Mouse (Mus musculus): ENCODE measurements around the gene Mab21l2. TPM values are rescaled to one million over a fixed set of nuclear protein-coding genes. Genes with fewer than 3 reads are reported as not detected.
A peak's percentile ranks its signal among the peaks of the same experiment; 100 is the strongest.

Gene Mab21l2
- polyA plus RNA-seq (2015; fragmentation: Nextera tagmentation; extraction: Ambion mirVana), result 89.1 and 122 TPM in 2 replicates

DNA sequence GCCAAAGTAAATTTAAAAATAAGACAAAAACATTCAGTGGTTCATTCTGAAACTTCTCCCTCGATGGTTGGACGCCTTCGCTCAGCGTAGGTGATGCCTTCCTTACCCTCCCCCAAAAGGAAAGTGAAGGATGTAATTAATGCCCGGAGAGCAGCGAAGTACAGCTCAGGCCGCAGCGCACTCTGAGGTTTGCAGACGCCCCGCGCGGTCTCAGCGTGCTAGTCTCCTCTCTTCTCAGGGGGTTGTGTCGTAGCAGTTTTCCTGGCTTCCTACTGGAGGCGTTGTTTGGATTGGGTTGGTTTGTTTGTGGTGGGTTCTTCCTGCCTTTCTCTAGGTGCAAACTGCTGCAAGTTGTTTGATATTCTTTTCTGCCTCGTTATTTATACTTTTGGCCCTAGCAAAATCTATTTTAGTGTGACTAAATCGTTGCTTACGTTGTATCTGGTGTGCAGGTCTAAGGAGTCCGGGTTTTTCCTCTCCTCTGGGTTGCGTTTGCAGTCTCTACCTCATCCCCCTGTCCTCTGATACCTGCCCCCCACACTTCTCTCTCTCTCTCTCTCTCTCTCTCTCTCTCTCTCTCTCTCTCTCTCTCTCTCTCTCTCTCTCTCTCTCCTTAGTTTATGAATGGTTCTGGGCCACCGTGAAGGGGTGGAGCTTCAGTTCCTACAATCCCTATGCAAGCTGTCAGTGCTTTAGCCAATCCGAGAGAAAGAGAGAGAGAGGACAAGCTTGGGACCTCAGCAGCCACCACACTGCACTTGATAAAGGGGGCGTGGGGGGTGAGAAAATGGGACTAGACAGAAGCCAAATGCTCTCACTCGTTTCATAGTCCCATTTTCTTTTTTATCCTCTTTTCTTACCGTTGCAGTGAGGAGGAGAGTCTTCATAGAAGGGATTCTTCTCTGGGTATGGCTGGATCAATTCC is at the start of gene Mab21l2:
Gene Mab21l2 (minus strand): TSS at position 539 of the 925 bp plus-strand sequence.
- peak; percentile 91 for ATAC-seq
- Histone ChIP-seq H3K27ac (peak within 1 kb of the TSS; percentile 96), H3K4me3 (replicated peaks) (peak within 1 kb of the TSS; percentile 75), H3K4me2 (replicated peaks) (peak within 1 kb of the TSS; percentile 74), H3K9ac (replicated peaks) (peak within 1 kb of the TSS; percentile 96), H3K4me1 (replicated peaks) (peaks cover 40% of the 10 kb centered on the region), H3K9me3 (no peaks in the 10 kb centered on the region), H3K36me3 (no peaks in the 10 kb centered on the region), H3K27me3 (peaks cover 34% of the 10 kb centered on the region)
- WGBS, result under 1% methylated on average over 25 of the region's 25 CpGs

DNA sequence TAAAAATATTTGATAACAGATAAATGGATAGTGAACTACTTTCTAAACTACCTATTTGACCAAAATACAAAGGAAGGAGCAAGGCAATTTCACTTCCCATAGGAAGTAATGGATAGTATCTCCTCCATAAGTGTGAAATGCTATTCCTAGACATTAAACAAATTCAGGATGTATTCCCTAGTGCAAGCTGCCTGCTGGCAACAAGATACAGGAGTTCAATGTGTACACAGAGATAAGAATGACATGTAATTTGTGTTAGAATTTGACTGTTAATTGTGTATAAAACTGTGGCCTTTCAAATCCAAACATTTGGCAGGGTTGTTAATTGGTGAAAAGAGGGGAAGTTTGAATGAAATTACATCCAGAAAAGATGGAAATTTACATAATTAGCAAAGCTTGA is 26.9 kb upstream of the Mab21l2 start:
- Histone ChIP-seq H3K9ac (replicated peaks) (no peak overlapping the region), H3K4me2 (replicated peaks) (no peak overlapping the region), H3K27me3 (peaks cover 22% of the 10 kb centered on the region), H3K9me3 (no peaks in the 10 kb centered on the region), H3K4me1 (replicated peaks) (0 out of 2 replicates have a peak, but pooled peaks cover 2% of the 10 kb centered on the region), H3K36me3 (no peaks in the 10 kb centered on the region), H3K4me3 (replicated peaks) (no peak overlapping the region), H3K27ac (no peak overlapping the region)
- no peak for ATAC-seq

DNA sequence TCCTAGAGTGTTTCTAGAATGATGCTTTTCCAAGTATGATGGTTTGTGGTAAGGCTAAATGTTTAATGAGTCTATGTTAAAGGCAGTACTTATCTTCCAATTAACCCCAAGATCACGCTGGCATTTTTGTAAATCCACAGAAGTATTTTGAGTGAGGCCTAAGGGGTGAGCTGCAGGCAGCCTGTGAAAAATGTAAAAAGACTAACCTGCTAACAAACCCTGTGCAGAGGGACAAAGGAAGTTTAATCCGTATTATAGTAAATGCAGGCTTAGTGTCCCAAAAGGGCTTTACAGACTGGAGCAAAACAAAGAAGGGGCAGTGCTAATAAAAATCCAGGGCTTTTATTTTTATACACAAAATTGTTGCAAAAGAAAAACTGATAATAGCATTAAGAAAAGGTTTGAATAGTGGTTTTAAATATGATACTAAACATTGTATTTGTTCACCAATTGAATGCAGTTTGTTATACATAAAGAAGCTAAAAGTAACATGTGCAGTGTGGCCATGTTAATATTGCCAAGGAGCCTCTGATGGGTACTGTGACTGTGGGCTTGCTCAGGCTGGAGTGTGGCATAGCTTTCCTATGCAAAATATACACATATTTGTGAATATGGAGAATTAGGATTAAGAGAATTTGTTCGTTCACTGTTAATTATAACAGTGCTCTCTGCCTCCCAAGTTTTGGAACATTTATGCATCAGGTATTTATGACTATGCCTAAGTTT is 24.3 kb upstream of the Mab21l2 start:
- 0 out of 2 replicates have a peak, but pooled peaks cover 2% of the 10 kb centered on the region for H3K4me1 ChIP-seq (replicated peaks)
- H3K4me3 ChIP-seq (replicated peaks), result no peak overlapping the region
- ATAC-seq, result peak; percentile 73
- H3K9me3 ChIP-seq, result no peaks in the 10 kb centered on the region
- H3K27ac ChIP-seq, result no peak overlapping the region
- no peak overlapping the region for H3K9ac ChIP-seq (replicated peaks)
- no peak overlapping the region for H3K4me2 ChIP-seq (replicated peaks)
- H3K36me3 ChIP-seq, result no peaks in the 10 kb centered on the region
- H3K27me3 ChIP-seq, result peaks cover 28% of the 10 kb centered on the region
- 11% methylated on average over 3 of the region's 3 CpGs for WGBS

DNA sequence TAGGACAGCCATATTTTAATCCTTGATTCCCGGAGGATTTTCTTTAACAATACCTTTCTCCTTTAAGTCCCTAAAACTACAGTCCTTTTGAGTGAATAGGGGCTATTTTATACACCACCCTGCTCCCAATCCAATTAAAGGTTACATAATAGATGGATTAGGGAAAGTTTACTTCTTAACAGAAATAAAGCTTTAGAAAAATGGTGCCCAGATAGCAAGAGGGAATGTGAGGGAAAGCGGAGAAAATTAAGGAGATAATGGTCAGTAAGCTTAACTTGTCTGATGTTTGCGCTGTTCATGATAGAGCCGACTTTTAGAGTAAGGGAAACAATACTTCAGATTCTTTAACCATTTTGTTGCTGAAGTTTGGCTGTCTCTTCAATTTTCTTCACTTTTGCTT is 23.1 kb upstream of the Mab21l2 start:
- WGBS, result 7% methylated on average over 4 of the region's 4 CpGs
- H3K27me3 ChIP-seq, result peaks cover 32% of the 10 kb centered on the region

DNA sequence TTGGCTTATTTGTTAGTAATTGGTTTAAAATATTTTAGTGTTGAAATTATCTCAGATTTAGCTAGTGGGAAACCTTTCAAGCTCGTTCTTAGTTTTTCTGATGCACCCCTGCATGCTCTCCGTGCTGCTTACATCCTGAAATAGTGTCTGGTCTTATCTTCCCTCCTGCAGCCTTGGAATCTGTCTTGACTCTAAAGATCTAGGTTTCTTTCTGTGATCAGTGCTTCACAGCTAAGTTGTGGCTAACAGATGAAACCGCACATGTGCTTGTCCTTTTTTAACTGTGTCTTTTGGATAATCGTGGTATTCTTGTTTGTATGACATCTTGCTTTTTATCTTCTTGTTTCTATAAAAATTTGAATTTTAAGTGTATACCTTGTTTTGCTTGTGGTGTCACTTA is 18.9 kb upstream of the Mab21l2 start:
- no peak overlapping the region for H3K27ac ChIP-seq
- H3K4me1 ChIP-seq (replicated peaks), result no peaks in the 10 kb centered on the region
- 66% methylated on average over 4 of the region's 4 CpGs for WGBS
- H3K36me3 ChIP-seq, result no peaks in the 10 kb centered on the region
- no peaks in the 10 kb centered on the region for H3K9me3 ChIP-seq
- no peak overlapping the region for H3K4me3 ChIP-seq (replicated peaks)
- no peak overlapping the region for H3K9ac ChIP-seq (replicated peaks)
- ATAC-seq, result no peak
- H3K27me3 ChIP-seq, result peaks cover 33% of the 10 kb centered on the region
- no peak overlapping the region for H3K4me2 ChIP-seq (replicated peaks)

More for the DNA sequence above, 23.1 kb upstream of the Mab21l2 start:
- Histone ChIP-seq H3K4me1 (replicated peaks) (0 out of 2 replicates have a peak, but pooled peaks cover 2% of the 10 kb centered on the region), H3K9me3 (no peaks in the 10 kb centered on the region), H3K9ac (replicated peaks) (no peak overlapping the region), H3K27ac (no peak overlapping the region; the same call in 1 of the 2 replicates), H3K36me3 (no peaks in the 10 kb centered on the region), H3K4me2 (replicated peaks) (no peak overlapping the region), H3K4me3 (replicated peaks) (no peak overlapping the region)
- ATAC-seq, result no peak

DNA sequence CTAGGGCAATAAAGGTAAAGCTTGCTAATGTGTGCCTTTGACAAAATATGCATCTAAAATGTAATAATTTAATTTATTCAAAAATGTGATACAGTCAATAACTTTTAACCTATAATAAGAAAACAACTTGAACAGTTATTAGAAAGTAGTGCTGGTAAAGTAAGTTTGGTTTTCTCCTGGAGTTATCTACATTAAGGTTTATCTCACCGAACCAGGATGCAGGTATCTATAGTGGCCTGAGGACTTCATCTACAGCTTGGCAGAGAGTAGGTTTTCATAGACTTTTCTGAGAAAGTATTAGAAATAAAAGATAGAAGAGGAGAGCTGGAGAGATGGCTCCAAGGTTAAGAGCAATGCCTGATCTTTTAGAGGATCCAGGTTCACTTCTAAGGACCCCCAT is 13.0 kb upstream of the Mab21l2 start:
- peaks cover 23% of the 10 kb centered on the region for H3K4me1 ChIP-seq (replicated peaks)
- H3K4me3 ChIP-seq (replicated peaks), result no peak overlapping the region
- no peaks in the 10 kb centered on the region for H3K36me3 ChIP-seq
- no peak overlapping the region for H3K4me2 ChIP-seq (replicated peaks)
- H3K27ac ChIP-seq, result no peak overlapping the region
- no peak overlapping the region for H3K9ac ChIP-seq (replicated peaks)
- peaks cover 26% of the 10 kb centered on the region for H3K27me3 ChIP-seq
- WGBS, result 95% methylated on average over 1 of the region's 1 CpGs
- no peaks in the 10 kb centered on the region for H3K9me3 ChIP-seq
- ATAC-seq, result no peak

DNA sequence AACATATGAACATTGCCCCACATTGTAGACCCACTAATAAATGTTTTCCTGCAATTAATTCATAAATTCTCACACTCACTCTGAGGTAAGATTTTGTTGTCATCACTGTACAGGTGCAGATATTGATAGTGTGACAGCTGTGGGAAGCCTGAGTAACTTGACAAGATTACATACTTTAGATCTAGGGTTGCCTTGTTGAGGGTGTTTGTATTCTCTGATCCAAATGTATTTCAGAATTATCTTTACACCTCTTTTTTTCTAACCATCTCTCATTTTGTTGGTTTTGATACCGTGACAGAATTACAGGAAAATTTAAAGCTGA is 12.6 kb upstream of the Mab21l2 start:
- Histone ChIP-seq H3K9ac (replicated peaks) (no peak overlapping the region), H3K36me3 (no peaks in the 10 kb centered on the region), H3K9me3 (no peaks in the 10 kb centered on the region), H3K27ac (no peak overlapping the region), H3K4me1 (replicated peaks) (peaks cover 25% of the 10 kb centered on the region), H3K4me3 (replicated peaks) (no peak overlapping the region), H3K27me3 (peaks cover 26% of the 10 kb centered on the region), H3K4me2 (replicated peaks) (no peak overlapping the region)
- 95% methylated on average over 1 of the region's 1 CpGs for WGBS
- ATAC-seq, result no peak

DNA sequence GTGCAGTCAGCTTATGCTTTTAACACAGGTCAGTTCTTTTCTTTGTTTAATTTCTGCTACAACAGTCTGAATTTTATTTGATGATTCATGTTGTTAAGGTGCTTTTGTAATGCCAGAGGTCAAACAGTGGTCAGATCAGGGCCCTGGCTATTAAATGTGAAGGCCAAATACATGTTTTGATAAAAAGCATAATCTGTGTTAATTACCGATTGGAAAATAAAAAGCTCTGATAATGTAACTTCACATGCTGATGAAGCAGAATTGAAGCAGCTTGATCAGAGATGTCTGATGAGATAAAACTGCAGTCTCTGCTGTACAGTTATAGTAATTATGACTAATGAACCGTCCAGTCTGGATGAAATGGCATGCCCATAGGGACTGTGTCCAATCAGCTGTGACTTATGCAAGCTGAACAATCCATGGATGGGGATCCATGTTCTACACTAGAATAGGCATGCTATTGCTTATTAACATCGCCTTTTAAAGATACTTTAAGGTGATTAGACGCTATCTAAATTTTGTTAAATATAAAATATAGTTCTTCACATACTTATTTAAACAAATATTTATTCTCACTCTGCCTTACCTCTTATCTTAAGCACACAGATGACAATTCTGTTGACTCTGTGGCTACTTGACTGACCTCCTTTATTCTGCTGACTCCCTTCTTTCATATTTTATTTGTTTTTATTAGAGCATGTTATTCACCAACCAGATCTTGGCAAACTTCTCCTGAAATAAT is 12.0 kb upstream of the Mab21l2 start:
- Histone ChIP-seq H3K4me2 (replicated peaks) (no peak overlapping the region), H3K27ac (peak overlapping the region; percentile 59)

DNA sequence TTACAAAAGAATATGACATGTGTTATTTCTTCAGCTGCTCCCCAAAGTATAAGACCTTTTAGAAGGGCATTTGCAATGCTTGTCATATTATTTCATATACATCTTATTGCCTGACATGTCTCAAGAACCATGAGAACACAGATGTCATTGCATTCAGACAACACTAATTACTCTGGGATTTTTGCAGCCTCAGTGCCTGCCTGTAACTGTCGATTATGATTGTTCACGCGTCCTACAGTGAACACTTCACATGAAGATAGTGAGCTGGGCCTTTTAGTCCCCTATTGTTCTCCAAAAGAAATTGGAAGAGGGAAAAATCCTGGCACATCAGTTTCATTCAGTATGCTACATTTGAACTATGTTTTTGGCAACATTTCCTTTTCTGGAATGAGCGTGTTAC is 11.2 kb upstream of the Mab21l2 start:
- ATAC-seq, result peak; percentile 77

More for the DNA sequence above, 12.0 kb upstream of the Mab21l2 start:
- Histone ChIP-seq H3K4me3 (replicated peaks) (no peak overlapping the region), H3K9ac (replicated peaks) (no peak overlapping the region), H3K27me3 (peaks cover 25% of the 10 kb centered on the region), H3K4me1 (replicated peaks) (peaks cover 25% of the 10 kb centered on the region), H3K9me3 (no peaks in the 10 kb centered on the region), H3K36me3 (no peaks in the 10 kb centered on the region)
- 0 out of 2 replicates have a peak, but pooled peaks have one; percentile 68 for ATAC-seq
- 65% methylated on average over 4 of the region's 4 CpGs for WGBS

DNA sequence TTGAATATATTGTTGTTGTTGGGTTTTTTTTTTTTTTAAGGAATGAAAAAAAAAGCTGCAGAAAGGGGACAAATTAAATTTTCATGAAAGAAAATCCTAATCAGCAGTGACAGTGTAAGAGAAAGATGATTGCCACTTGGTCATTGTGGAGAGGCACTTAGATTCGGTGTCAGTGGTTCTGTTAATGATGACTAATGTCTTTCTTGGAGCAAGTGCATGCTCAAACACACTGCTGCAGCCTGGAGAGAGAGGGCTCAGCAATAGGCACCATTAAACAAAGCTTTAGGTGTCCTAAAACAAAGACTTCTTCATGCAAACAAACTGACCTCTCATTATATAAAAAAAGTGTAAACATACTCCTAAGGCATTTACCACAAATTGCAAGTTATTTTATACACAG is 10.5 kb upstream of the Mab21l2 start:
- Histone ChIP-seq H3K4me2 (replicated peaks) (no peak overlapping the region), H3K4me1 (replicated peaks) (peaks cover 28% of the 10 kb centered on the region), H3K27ac (peak overlapping the region; percentile 51; the same call in 1 of the 2 replicates), H3K9me3 (no peaks in the 10 kb centered on the region), H3K27me3 (peaks cover 31% of the 10 kb centered on the region), H3K36me3 (no peaks in the 10 kb centered on the region), H3K4me3 (replicated peaks) (no peak overlapping the region), H3K9ac (replicated peaks) (no peak overlapping the region)
- WGBS, result 17% methylated on average over 1 of the region's 1 CpGs
- no peak for ATAC-seq

More for the DNA sequence above, 11.2 kb upstream of the Mab21l2 start:
- H3K4me1 ChIP-seq (replicated peaks), result peaks cover 28% of the 10 kb centered on the region
- peak overlapping the region; percentile 59 for H3K27ac ChIP-seq
- no peaks in the 10 kb centered on the region for H3K36me3 ChIP-seq
- 40% methylated on average over 4 of the region's 4 CpGs for WGBS
- H3K4me3 ChIP-seq (replicated peaks), result no peak overlapping the region
- no peak overlapping the region for H3K4me2 ChIP-seq (replicated peaks)
- H3K9ac ChIP-seq (replicated peaks), result no peak overlapping the region
- peaks cover 28% of the 10 kb centered on the region for H3K27me3 ChIP-seq
- no peaks in the 10 kb centered on the region for H3K9me3 ChIP-seq

DNA sequence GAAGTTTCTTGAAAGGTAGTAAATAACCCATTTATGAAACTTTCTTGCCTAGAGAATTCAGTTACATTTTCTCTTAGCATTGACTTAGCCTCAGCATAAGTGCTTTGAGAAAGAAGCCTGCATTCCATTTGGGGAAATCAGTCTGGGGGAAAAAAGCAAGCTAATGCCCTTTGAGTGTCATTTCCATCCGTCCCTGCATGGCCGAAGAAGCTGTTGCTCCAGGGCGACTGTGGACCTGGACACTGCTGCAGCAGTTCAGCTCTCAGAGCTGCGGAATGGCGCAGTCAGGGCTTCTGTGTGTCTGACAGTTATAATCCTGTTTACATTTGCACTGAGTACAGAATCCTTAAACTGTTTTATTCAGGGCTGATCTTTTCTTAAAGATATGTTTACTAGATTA is 3.7 kb upstream of the Mab21l2 start:
- Histone ChIP-seq H3K27me3 (peaks cover 55% of the 10 kb centered on the region), H3K4me3 (replicated peaks) (peak overlapping the region; percentile 22), H3K27ac (peak overlapping the region; percentile 74), H3K4me1 (replicated peaks) (peaks cover 37% of the 10 kb centered on the region), H3K36me3 (no peaks in the 10 kb centered on the region), H3K9ac (replicated peaks) (peak overlapping the region; percentile 53), H3K4me2 (replicated peaks) (peak overlapping the region; percentile 44), H3K9me3 (no peaks in the 10 kb centered on the region)
- ATAC-seq, result no peak
- 13% methylated on average over 5 of the region's 5 CpGs for WGBS

All from midbrain, embryonic 13.5 days (tissue).